Mouse (Mus musculus) forebrain, postnatal 0 days (tissue): ENCODE data around the gene Wdr59. TPM values are rescaled to one million over a fixed set of nuclear protein-coding genes. Genes with fewer than 3 reads are reported as not detected.

ENCODE experiments used
- ATAC-seq: fragments of 200-750 bp; cut with Nextera tagmentation; 2 replicates; pipeline ENCODE4 v1.8.0; 2017; ENCODE audit warnings: mild to moderate bottlenecking, moderate library complexity
- DNase-seq: peaks from one replicate; pipeline ENCODE4 v3.0.0-alpha.2; 2015
- H3K27ac ChIP-seq: fragments of 300-500 bp; sonication (generic); 2 replicates; pipeline ENCODE4 v1.5.1; 2014; ENCODE audit warnings: low read depth, mild to moderate bottlenecking, antibody characterized with exemption, low read length, moderate library complexity, mixed read lengths
- H3K27me3 ChIP-seq: fragments of 300-500 bp; sonication (generic); 2 replicates; pipeline ENCODE4 v1.6.1; 2014; ENCODE audit warnings: mild to moderate bottlenecking, low read length, mixed read lengths; ENCODE audit not compliant: insufficient read depth
- H3K36me3 ChIP-seq: fragments of 300-500 bp; sonication (generic); 2 replicates; pipeline ENCODE4 v1.6.1; 2014; ENCODE audit warnings: mild to moderate bottlenecking, moderate library complexity; ENCODE audit not compliant: insufficient read depth
- H3K4me1 ChIP-seq: fragments of 300-500 bp; sonication (generic); 2 replicates; pipeline ENCODE4 v1.6.1; 2014; ENCODE audit warnings: antibody characterized with exemption; ENCODE audit not compliant: insufficient read depth
- H3K4me2 ChIP-seq: fragments of 300-500 bp; sonication (generic); 2 replicates; pipeline ENCODE4 v1.6.1; 2014; ENCODE audit warnings: low read depth, mild to moderate bottlenecking, moderate library complexity
- H3K4me3 ChIP-seq: fragments of 300-500 bp; sonication (generic); 2 replicates; pipeline ENCODE4 v1.5.1; 2014; ENCODE audit warnings: low read depth, low read length, mixed read lengths
- H3K9ac ChIP-seq: fragments of 300-500 bp; sonication (generic); 2 replicates; pipeline ENCODE4 v1.6.1; 2014; ENCODE audit warnings: mild to moderate bottlenecking
- H3K9me3 ChIP-seq: fragments of 300-500 bp; sonication (generic); 2 replicates; pipeline ENCODE4 v1.6.1; 2016; ENCODE audit warnings: low read length
- CTCF ChIP-seq: sonication (generic); IDR thresholded peaks from 2 replicates; pipeline ENCODE4 v1.5.1; 2016; ENCODE audit warnings: antibody characterized with exemption, control low read depth, low read depth
- WGBS: fragments of 180-500 bp; shearing (Covaris S2); extraction: QIAGEN DNeasy Blood & Tissue Kit; methylation state at CpG from one replicate; pipeline ENCODE4 v1.1.7; 2014; 5-methylcytosine and 5-hydroxymethylcytosine counted together
- polyA plus RNA-seq: library from polyadenylated mRNA; unstranded; fragments of >200 nt; fragmentation: Nextera tagmentation; extraction: Ambion mirVana; gene quantifications from 2 replicates; pipeline ENCODE4 v1.2.1, GENCODE M21; 2015
- total RNA-seq: library from RNA; depleted of rRNA; stranded (reverse); fragments of >200 nt; gene quantifications from 2 replicates; pipeline ENCODE4 v1.2.3, GENCODE M21; 2014

Gene Wdr59
- total and polyA plus RNA-seq, 2 experiments from 2014 or later: 6.8 to 10.7 TPM

- ATAC-seq (no peak), DNase-seq (no peak)
- Histone ChIP-seq H3K4me3 (no peak overlapping the region), H3K36me3 (no peaks in the 10 kb centered on the region), H3K27ac (0 out of 2 replicates have a peak overlapping the region, but pooled peaks have one; percentile 29), H3K9me3 (no peaks in the 10 kb centered on the region), H3K27me3 (no peaks in the 10 kb centered on the region), H3K4me2 (no peak overlapping the region), H3K9ac (no peak overlapping the region), H3K4me1 (0 out of 2 replicates have a peak, but pooled peaks cover 4% of the 10 kb centered on the region)
- WGBS: 64% methylated on average over 9 of the region's 9 CpGs
- TF ChIP-seq CTCF: no peak
These were observed 28.3 kb upstream of the Wdr59 start for GRCm38 (mm10) chr8:111550002-111550870.

DNA sequence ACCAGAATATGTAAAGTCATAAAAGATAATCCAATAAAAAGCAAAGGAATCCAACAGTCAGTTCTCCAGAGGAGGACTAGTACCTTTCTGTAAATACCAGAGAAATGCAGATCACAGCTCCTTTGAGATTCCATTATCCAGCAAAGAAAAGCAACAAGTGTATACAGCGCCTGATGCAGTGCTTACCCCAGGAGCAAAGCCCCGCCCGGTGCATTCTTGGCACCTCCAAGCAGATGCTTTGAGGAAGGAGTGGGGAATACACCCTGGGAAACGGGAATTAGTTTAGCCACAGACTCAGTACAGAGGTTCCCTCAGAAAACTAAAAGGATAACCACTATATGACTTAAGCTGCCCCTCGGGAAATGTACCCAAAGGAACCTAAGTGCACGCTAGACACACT lies 26.3 kb upstream of the Wdr59 start:
- Histone ChIP-seq H3K4me3 (no peak overlapping the region), H3K27ac (no peak overlapping the region), H3K4me1 (0 out of 2 replicates have a peak, but pooled peaks cover 4% of the 10 kb centered on the region), H3K9me3 (no peaks in the 10 kb centered on the region), H3K9ac (no peak overlapping the region), H3K4me2 (no peak overlapping the region), H3K36me3 (no peaks in the 10 kb centered on the region), H3K27me3 (no peaks in the 10 kb centered on the region)
- no peak for ATAC-seq
- WGBS: 83% methylated on average over 6 of the region's 6 CpGs
- TF ChIP-seq CTCF: no peak
- no peak for DNase-seq

GRCm38 (mm10) chr8:111547144-111547543 lies 25.3 kb upstream of the Wdr59 start:
- Histone ChIP-seq H3K36me3 (no peaks in the 10 kb centered on the region), H3K4me3 (no peak overlapping the region), H3K4me1 (0 out of 2 replicates have a peak, but pooled peaks cover 4% of the 10 kb centered on the region), H3K9ac (no peak overlapping the region), H3K9me3 (no peaks in the 10 kb centered on the region), H3K27me3 (no peaks in the 10 kb centered on the region), H3K4me2 (no peak overlapping the region), H3K27ac (no peak overlapping the region)
- 89% methylated on average over 3 of the region's 3 CpGs for WGBS
- DNase-seq (no peak), ATAC-seq (no peak)
- TF ChIP-seq CTCF: no peak

- no peak overlapping the region for H3K27ac ChIP-seq
- ATAC-seq (no peak), DNase-seq (no peak)
- peaks cover 8% of the 10 kb centered on the region; the same call in 1 of the 2 replicates for H3K4me1 ChIP-seq
- no peak overlapping the region for H3K9ac ChIP-seq
- no peaks in the 10 kb centered on the region for H3K27me3 ChIP-seq
- TF ChIP-seq CTCF: no peak
- no peaks in the 10 kb centered on the region for H3K36me3 ChIP-seq
- H3K9me3 ChIP-seq: no peaks in the 10 kb centered on the region
- no peak overlapping the region for H3K4me2 ChIP-seq
- WGBS: 89% methylated on average over 8 of the region's 8 CpGs
- H3K4me3 ChIP-seq: no peak overlapping the region
These were observed 23.7 kb upstream of the Wdr59 start for GRCm38 (mm10) chr8:111545406-111546156.

GRCm38 (mm10) chr8:111543712-111544380 lies 22.0 kb upstream of the Wdr59 start:
- Histone ChIP-seq H3K27ac (no peak overlapping the region), H3K9me3 (no peaks in the 10 kb centered on the region), H3K9ac (no peak overlapping the region), H3K4me2 (no peak overlapping the region), H3K4me3 (no peak overlapping the region), H3K27me3 (no peaks in the 10 kb centered on the region), H3K4me1 (peaks cover 17% of the 10 kb centered on the region; the same call in 1 of the 2 replicates), H3K36me3 (no peaks in the 10 kb centered on the region)
- TF ChIP-seq CTCF: no peak
- ATAC-seq (no peak; the same call in 1 of the 2 replicates), DNase-seq (no peak)
- WGBS: 85% methylated on average over 9 of the region's 9 CpGs

GRCm38 (mm10) chr8:111539422-111540076 lies 17.7 kb upstream of the Wdr59 start:
- no peaks in the 10 kb centered on the region for H3K36me3 ChIP-seq
- DNase-seq (no peak), ATAC-seq (no peak)
- TF ChIP-seq CTCF: no peak
- H3K4me2 ChIP-seq: peak overlapping the region; percentile 85
- H3K4me1 ChIP-seq: peaks cover 23% of the 10 kb centered on the region; the same call in 1 of the 2 replicates
- no peaks in the 10 kb centered on the region for H3K9me3 ChIP-seq
- 37% methylated on average over 10 of the region's 10 CpGs for WGBS
- peak overlapping the region; percentile 92 for H3K4me3 ChIP-seq
- H3K9ac ChIP-seq: 0 out of 2 replicates have a peak overlapping the region, but pooled peaks have one; percentile 1
- H3K27me3 ChIP-seq: no peaks in the 10 kb centered on the region
- H3K27ac ChIP-seq: no peak overlapping the region
